Mouse (Mus musculus): Measurements from ENCODE around the gene Eml2.
A peak's percentile ranks its signal among the peaks of the same experiment; 100 is the strongest.

The Eml2 gene

DNA sequence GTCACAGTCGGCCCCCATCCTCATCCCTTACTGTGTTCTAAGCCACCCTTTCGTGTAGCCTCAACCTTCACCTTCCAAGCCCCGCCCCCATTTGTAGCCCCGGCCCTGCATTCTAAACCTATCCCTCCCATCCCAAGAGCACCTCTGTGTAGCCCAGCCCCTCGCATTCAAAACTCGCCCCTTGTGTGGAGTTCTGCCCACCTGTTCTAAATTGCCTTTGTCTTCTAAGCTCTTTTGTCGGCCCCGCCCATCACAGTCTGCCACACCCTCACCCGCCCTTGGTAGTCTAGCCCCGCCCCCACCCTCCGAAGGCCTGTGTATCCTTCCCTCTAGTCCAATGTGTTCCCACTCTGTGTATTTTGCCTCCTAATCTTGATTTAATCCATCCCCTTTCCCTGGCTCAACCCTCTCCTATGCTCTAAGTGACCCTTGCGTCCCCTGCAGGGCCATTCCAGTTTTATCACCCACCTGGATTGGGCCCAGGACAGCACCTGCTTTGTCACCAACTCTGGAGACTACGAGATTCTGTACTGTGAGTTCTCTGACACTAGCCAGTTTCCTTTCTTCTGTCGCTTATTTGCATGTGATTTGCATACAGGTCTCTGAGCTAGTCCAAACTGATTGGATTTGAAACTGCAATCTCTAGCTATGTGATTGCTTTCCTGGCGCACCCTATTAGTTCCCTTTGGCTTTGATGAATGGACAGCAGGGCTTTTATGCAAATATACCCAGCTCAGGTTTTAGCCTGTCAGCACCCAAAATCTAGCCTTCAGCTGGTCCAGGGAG, 26.0 kb downstream of the Eml2 start:
- DNase-seq (ENCODE audit: low read depth, low spot score), result peak; percentile 67

DNA sequence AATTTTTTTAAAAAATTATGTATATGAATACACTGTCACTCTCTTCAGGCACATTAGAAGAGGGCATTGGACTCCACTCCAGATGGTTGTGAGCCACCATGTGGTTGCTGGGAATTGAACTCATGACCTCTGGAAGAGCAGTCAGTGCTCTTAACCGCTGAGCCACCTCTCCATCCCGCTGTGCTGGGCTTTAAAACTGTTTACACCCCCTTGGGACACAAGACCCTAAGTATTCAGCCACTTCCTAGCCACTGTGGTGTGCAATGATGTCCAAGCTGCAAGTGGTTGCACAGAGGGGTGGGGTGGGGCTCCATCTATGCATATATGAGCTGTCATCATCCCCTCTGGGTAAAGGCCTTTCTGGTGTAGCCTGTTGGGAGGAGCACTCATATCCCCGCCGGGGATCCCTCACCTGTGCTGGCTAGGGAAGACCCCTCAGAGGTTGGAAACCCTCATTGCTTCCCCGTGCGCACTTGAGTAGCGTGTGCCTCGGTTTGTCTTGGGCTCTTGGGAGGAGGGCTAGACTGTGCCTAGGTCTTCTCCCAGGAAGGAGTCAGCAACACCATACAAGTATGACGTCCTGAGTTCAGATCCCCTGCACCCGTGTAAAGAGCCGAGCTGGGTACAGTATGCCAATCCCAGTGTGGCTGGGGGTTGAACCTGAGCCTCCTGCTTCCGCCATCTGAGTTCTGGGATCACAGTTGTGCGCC, 32.1 kb downstream of the Eml2 start:
- no peak for DNase-seq (ENCODE audit: low read depth, low spot score)

DNA sequence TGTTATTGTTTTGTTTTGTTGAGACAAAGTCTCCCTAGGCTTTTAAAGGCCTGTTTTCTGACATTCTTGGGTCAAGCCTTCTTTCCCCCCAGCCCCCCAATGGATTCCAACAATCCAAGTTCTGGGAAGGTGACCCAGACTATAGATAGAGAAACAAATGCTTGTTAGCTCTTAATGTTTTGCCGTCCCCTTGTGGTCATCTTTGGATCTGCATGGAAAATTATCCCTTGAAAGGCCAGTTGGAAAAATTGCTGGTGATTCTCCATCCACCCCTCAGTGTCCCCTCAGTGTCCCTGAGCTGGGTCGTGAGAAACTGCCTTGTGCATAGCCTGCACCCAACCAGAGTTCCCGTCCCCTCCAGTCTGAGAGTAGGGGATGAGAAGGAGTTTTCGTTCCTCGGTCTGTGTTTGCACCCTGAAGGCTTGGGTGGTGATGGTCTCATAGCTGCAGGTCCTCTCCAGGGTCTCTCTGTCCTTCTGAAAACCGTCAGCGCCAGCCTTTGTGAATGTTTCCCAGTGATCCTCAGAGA, 32.8 kb downstream of the Eml2 start:
- DNase-seq (ENCODE audit: low read depth, low spot score), result peak; percentile 19

DNA sequence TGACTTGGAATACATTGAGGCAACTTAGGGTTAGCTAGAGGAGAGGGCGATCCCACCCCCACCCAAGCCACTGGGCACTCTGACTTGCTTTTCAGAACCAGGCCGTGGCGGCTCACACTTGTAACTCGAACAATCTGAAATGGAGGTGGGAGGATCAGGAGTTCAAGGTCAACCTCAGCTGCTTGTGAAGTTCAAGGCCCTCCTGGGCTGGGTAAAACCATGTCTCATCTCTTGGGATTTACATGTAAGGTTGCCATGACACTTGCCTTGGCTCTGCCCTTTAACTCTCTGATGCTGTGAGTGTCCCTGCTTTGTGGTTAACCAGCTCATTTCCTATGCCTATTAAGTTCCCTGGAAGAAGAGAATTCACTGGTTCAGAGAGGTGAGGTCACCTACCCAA, 33.3 kb downstream of the Eml2 start:
- no peak for DNase-seq (ENCODE audit: low read depth, low spot score)

DNA sequence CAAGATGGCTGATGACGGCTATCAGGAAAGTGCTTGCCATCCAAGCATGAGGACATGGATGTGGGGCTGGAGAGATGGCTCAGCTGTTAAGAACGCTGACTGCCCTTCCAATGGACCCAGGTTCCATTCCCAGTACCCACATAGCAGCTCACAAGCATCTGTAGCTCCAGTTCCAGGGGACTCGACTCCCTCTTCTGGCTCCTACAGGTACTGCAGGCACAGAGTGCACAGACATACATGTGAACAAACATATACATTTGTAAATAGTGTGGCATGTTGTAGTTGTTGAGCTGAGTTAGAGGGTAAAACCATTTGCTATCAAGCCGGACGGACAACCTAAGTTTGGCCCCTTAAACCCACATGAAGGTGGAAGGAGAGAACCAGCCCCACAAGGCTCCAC, 33.8 kb downstream of the Eml2 start:
- peak; percentile 37 for DNase-seq (ENCODE audit: low read depth, low spot score)

DNA sequence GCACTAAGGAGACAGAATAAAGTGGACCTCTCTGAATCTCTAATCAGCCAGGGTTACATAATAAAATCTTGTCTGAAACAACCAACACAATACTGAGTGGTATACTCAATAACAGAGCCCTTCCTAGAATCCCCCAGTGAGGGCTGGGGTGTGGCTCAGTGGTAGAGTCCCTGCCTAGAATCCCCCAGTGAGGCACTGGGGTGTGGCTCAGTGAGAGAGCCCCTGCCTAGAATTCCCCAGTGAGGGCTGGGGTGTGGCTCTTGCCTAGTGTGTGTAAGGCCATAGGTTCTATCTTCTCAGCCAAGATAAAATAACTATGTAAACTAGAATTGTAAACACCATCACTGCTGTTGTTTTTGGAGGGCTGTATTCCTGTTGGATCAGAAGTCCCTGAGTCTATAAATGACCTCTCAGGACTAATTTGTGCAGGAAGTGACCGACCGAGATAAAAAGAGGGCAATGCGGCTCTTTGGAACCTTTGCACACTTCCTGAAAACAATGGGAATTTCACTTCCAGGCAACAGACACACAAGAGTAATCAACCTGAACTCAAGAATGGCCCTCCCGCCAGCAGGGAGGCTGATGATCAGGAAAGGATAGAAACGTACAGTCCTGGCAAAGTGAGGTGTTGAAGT, 34.9 kb downstream of the Eml2 start:
- DNase-seq (ENCODE audit: low read depth, low spot score), result no peak

DNA sequence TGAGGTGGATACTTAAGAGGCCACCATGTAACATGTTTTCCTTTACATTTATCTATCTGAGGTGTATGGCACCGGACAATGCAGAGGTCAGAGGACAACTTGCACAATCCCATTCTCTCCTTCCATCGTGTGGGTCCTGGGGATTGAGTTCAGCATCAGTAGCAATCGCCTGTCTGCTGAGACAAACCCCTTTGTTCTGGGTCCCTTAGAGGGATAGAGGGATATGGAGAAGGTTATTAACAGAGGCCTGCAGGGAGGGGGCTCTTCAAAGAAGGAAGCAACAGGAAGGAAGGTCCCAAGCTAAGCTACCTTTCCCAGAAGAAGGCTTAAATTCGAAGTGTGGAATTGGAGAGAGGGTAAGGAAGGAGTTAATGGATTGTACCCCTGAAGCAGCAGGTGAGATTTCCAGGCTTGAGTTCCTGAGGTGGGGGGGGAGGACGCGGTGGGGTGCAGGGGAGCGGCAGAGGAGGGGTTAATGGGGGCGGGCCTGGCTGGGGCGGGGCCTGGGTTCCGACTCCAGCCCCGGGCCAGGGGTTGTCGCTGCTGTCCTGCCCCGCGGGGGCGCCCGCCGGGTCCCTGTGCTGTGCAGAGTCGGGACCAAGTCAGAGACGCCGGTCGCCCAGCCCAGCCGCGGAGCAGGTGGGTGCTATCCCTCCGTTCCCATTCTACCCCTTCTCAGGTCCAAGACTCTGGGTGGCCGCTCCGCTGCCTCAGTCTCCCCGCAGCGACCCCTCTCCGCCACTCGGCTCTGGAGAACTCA, 36.0 kb downstream of the Eml2 start, which contains the start of gene Gpr4:
Gene Gpr4, plus strand, starts transcription at position 543 of the 760 bp plus-strand sequence.
- DNase-seq (ENCODE audit: low read depth, low spot score), result no peak

DNA sequence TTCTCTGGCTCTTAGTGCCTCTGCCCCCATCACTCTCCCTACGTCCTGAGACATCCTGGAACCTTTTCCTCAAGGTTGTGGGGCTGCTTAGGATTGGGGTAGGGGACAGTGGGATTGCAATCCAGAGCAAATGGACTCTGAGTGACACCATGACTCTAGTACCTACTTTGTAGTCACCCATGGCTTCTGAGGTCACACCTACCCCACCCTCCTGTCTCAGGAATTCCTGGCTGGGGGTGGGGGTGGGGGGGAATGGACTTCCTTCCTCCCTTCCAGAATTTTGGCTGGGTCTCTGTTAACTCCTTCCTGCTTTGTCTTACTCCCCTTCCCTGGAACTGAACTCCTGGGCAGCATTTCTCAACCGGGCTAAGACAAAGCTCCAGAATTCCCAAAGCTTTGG, 37.2 kb downstream of the Eml2 start:
- DNase-seq (ENCODE audit: low read depth, low spot score), result no peak

DNA sequence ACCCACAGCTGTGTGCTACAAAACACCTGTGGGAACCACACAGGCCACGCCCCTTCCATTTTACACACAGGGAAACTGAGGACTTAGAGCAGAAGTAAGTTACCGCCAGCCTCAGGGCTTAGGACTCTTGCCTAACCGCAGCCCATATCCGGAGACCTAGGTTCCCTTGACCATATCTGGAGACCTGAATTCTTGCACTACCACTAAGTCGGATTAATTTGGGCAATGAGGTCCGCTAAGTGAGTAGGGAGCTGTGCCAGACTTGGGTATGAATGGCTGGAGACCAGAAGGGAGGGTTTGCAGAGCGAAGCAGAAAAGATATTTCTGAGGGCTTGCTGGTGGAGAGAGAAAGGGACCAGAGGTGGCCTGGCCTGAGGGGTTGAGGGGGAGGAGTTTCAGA, 38.1 kb downstream of the Eml2 start:
- DNase-seq (ENCODE audit: low read depth, low spot score), result no peak

DNA sequence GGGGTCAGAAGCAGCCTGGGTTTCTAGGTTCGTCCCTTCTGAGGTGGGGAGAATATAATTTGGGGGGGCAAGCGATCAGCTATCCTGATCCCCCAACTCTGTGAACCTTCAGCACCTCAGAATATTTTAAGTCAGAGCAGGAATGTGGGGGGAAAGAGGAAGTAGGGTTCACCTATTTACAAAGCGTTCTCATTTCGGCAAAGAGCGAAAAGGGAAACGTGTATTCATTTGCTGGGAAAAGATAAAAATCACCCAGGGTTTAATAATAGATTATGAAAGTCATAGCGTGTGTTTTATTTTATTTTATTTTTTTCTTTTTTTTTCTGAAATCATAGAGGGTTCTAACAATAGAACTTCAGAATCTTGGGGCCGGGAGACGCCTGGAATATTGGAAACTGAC, 38.7 kb downstream of the Eml2 start:
- DNase-seq (ENCODE audit: low read depth, low spot score), result no peak

DNA sequence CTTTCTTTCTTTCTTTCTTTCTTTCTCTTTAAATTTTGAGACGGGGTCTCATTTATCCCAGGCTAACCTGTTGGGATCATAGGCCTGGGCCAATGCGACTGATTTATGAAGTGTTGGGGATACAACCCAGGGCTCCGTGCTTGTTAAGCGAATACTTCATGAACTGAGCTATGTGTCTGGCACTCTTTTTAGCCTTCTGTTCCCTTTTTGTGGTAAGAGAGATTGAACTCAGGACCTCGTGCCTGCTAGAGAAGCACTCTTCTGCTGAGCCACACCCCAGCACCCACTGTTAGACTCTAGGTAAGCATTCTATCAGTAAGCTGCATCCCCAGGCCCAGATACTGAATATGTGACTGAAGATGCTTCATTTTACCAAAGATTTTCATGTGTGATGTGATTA, 41.3 kb downstream of the Eml2 start:
- peak; percentile 49 for DNase-seq (ENCODE audit: low read depth, low spot score)

DNA sequence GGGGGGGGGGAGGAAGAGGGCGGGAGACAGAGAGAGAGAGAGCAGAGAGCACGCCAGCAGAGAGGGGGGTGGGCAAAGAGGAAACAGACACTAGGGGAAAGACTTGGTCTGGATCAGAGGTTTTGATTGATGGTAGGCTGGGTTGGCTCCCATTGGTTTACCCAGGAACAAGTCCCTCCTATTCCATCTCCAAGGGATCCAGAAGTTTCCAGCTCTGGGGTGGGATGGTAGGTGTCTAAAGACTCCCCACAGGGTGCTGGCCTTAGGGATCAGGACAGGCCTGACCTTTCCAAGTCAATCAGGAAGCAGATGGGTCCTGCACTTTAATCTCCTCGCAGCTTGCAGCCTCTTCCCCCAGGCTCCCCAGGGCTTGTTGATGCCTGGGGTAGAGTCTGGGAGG, 41.7 kb downstream of the Eml2 start:
- DNase-seq (ENCODE audit: low read depth, low spot score), result no peak

DNA sequence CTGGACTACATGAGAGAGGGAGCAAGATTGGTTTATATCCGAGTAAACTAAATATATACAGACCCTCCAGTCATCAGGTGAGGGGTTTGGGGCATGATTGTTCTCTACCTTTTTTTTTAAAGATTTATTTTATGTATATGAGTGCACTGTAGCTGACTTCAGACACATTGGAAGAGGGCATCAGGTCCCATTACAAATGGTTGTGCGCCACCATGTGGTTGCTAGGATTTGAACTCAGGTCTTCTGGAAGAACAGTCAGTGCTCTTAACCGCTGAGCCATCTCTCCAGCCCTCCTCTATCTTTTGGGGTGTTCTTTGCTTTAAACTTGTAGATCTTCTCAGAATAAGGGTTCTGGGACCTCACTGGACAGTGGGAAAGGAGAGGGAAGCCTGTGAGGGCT, 43.8 kb downstream of the Eml2 start:
- peak; percentile 54 for DNase-seq (ENCODE audit: low read depth, low spot score)

DNA sequence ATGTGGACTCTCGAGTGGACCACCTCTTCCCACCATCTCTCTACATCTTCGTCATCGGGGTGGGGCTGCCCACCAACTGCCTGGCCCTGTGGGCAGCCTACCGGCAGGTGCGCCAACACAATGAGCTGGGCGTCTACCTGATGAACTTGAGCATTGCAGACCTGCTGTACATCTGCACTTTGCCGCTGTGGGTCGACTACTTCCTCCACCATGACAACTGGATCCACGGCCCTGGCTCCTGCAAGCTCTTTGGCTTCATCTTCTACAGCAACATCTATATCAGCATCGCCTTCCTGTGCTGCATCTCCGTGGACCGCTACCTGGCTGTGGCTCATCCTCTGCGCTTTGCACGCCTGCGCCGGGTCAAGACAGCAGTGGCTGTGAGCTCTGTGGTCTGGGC, 46.0 kb downstream of the Eml2 start:
- DNase-seq (ENCODE audit: low read depth, low spot score), result no peak

DNA sequence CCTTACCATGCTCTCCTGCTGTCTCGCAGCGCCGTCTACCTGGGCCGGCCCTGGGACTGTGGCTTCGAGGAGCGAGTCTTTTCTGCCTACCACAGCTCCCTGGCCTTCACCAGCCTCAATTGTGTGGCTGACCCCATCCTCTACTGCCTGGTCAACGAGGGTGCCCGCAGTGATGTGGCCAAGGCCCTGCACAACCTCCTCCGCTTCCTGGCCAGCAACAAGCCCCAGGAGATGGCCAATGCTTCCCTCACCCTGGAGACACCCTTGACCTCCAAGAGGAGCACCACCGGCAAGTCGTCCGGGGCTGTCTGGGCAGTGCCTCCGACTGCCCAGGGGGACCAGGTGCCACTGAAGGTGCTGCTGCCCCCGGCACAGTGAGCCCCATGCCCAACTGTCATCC, 46.7 kb downstream of the Eml2 start:
- no peak for DNase-seq (ENCODE audit: low read depth, low spot score)

DNA sequence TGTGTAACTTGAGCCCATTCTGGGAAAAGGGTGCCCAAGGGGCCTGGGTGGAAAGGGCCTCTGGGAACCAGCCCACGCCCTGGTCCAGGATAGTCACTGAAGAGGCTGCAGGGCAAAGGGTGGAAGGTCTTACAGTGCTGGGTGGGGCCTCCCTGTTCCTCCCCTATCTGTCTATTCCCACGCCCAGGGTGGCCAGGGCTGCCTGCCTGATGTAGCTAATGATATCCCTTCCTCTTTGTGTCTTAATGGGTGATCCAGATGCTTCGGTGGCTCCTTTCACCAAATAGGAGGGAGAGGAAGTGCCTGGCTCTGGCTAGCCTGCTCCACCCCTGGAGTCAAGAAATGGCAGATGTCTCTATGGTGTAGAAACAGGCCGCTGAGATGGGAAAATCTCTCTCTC, 48.7 kb downstream of the Eml2 start:
- DNase-seq (ENCODE audit: low read depth, low spot score), result no peak

DNA sequence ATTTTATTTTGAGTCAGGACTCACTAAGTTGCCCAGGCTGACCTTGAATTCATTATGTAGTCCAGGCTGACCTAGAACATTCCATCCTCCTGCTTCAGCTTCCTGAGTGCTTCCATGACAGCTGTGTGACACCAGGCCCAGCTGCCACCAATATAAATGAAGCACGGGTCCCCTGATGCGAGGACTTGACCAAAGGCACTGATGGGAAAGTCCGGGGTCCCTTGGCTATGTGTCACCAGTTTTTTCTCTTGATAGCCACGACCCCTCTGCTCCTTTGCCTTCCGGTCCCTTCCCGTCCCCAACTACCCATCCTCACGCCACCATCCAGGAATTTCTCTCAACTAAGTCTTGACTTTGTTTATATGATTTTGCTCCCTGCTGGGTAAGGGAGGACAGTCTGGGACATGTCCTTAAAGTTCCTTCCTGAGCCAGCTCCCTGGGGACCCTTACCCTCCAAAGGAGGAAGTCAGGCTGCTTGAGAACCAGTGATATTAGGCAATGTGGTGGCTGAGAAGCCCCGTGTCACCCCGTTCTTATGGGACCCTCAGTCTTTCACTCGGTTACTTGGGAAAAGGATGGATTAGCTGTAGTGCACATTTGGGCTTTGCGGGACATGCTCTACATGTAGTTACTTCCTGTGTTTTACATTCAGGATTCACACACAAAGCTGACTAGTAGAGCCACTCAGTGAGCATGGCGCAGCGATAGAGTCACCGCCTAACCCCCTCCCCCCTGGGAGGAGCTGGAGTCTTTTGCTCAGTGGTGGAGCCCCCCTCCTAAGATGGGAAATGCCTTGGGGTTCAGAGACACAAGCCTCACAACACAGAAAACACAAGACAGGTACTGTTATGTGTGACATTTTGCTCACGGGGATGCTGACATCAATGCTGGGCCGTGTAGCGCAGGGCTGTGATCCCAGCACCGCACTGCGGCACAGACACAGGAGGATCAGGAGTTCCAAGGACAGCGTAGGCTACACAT, 50.9 kb downstream of the Eml2 start:
- no peak for DNase-seq (ENCODE audit: low read depth, low spot score)

DNA sequence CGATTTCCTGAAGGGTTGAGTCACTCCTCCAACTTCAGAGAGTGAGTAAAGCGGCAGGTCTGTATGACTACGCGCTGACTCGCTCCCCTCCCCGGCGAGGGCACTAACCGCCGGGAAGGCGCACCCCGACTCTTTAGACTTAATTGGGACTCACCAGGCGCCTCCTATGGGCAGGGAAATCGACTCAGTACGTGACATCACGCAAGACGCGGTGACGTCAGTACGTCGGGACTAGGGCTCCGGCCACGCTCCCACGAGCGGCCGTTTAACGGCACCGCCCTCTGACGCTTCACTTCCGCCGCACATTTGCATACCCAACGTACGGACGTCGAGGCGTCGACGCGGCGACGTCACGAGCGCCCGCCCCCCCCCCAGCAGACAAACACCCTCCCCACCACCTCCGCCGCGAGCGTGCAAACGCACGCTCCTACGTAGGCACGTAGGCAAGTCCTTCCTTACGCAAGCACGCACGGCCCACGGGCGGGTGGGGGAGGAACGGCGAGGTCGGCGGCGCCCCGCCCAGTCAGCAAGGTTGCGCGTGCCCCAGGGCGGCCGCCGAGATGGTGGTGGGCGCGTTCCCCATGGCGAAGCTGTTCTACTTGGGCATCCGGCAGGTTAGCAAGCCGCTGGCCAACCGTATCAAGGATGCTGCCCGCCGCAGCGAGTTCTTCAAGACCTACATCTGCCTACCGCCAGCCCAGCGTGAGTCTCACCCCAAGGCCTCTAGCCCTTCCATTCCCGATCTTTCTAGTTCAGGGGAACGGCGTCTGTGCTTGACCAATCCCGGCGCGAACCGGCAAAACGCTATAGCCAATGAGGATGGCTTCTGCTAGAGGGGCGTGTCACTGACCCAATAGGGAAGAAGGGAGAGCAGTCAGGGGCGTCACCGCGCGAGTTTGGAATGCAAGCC, 51.9 kb downstream of the Eml2 start, which contains the start of gene Opa3:
Gene Opa3, plus strand, starts transcription at position 452 of the 910 bp plus-strand sequence.
- DNase-seq (ENCODE audit: low read depth, low spot score), result peak; percentile 100

DNA sequence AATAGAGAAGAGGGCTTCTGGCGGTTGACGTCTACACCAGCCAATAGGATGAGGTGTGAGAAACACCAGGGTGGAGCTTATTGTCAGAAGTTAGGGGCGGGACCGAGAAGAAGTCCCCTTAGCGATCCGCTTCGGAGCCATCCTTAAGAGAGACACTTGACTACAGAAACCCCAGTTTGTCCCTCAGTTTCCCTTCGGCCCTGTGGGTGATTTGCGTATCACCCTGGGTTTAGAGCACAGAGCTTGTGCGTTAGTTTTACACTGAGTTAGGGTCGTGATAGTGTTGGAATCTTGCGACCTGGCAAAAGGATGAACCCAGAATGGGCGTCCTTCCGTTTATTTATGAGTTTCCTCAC, 52.5 kb downstream of the Eml2 start:
- DNase-seq (ENCODE audit: low read depth, low spot score), result no peak

All from A20 (cell line).